Mouse (Mus musculus): Measurements from ENCODE around the gene Prc1. TPM values are rescaled to one million over a fixed set of nuclear protein-coding genes. Genes with fewer than 3 reads are reported as not detected.

Gene Prc1
- polyA plus RNA-seq, 1 experiment from 2014 or later = 47.7 TPM

DNA sequence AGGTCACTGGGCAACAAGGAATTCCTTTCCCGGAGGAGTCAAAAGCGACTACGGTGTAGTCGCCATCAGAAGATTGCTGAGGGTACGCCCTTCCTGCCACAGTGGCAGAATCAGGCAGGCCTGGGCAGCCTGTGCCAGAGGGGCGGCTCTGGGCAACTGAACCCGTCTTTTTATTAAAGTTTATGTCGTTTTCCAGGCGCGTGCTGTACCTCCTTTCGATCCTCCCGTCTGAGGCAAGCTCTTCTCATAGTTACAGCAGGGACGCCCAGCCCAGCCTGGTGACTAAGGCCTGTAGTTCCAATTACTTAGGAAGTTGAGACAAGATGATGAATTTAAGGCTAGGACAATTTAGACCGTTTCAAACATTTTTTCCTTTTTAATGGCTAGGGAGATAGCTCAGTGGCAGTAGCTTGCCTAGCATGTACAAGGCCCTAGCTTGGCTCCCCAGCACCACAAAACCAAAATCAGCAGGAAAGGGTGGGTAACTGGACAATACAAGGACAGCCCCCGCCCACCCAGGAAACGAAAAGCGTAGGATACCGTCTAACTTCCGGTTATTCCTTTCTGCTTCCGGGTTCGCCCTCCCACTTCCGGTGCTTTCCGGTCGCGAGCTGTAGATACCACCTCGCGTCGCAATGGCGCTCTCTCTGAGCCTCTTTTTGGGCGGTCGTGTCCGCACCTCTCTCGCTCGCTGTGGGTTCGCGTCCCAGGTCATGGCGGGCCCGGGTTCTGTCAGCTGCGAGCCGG lies 33.5 kb upstream of the Prc1 start, which contains the start of gene Ngrn:
TSS of gene Ngrn (plus strand) at position 591 of the 747 bp plus-strand sequence.
- DNase-seq (peak; percentile 94), ATAC-seq (ENCODE audit: low FRiP score, low TSS enrichment) (peak; percentile 83)
- Histone ChIP-seq H3K4me1 (ENCODE audit: control insufficient read depth, insufficient read depth, low read length) (peaks cover 11% of the 10 kb centered on the region), H3K27me3 (ENCODE audit: control insufficient read depth, insufficient read depth, low read length) (peaks cover 24% of the 10 kb centered on the region; the same call in 1 of the 2 replicates), H3K36me3 (ENCODE audit: control insufficient read depth, insufficient read depth, low read length) (peaks cover 20% of the 10 kb centered on the region), H3K9me3 (ENCODE audit: control insufficient read depth, low read length) (no peaks in the 10 kb centered on the region), H3K4me2 (ENCODE audit: low read length) (peak within 1 kb of the TSS; percentile 75), H3K27ac (replicated peaks; ENCODE audit: low read depth, low read length) (peak within 1 kb of the TSS; percentile 72), H3K4me3 (replicated peaks; ENCODE audit: low read depth, low read length) (peak within 1 kb of the TSS; percentile 91), H3K9ac (replicated peaks; ENCODE audit: low read length) (peak within 1 kb of the TSS; percentile 81)
- WGBS = 26% methylated on average over 40 of the region's 40 CpGs

DNA sequence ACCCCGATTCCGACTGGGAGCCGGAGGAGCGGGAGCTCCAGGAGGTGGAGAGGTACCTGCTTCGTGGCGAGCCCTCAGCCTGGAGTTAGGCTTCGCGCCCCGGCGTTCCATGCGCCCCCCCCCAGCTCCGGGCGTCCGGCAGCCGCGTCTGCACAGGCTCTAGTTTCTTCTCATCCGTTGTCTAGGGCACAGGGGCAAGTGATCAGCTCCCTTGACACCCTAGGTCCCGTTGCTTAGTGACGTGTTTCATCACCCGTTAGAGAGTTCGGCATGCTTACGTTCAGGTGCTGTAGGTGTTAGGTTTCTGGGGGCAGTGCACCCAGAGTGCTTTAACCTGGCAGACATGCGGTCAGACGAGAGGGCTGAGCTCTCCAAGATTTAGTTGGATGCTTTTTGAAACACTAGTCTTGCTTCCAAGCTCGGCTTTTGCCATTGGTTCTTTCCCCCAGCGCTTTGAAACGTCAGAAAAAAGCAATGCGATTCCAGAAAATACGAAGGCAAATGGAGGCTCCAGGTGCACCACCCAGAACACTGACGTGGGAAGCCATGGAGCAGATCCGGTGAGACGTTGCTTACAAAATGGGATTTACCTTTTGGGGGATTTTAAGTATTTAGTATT lies 32.8 kb upstream of the Prc1 start:
- ATAC-seq (ENCODE audit: low FRiP score, low TSS enrichment) (no peak; the same call in none of the 2 replicates), DNase-seq (peak; percentile 32)
- Histone ChIP-seq H3K27ac (replicated peaks; ENCODE audit: low read depth, low read length) (peak overlapping the region; percentile 72), H3K4me3 (replicated peaks; ENCODE audit: low read depth, low read length) (peak overlapping the region; percentile 91), H3K4me2 (ENCODE audit: low read length) (peak overlapping the region; percentile 75), H3K9ac (replicated peaks; ENCODE audit: low read length) (peak overlapping the region; percentile 81), H3K36me3 (ENCODE audit: control insufficient read depth, insufficient read depth, low read length) (peaks cover 26% of the 10 kb centered on the region), H3K9me3 (ENCODE audit: control insufficient read depth, low read length) (no peaks in the 10 kb centered on the region), H3K27me3 (ENCODE audit: control insufficient read depth, insufficient read depth, low read length) (peaks cover 23% of the 10 kb centered on the region; the same call in 1 of the 2 replicates), H3K4me1 (ENCODE audit: control insufficient read depth, insufficient read depth, low read length) (peaks cover 11% of the 10 kb centered on the region)
- 2% methylated on average over 32 of the region's 32 CpGs for WGBS

- Histone ChIP-seq H3K4me3 (replicated peaks; ENCODE audit: low read depth, low read length) (no peak overlapping the region), H3K4me1 (ENCODE audit: control insufficient read depth, insufficient read depth, low read length) (peaks cover 18% of the 10 kb centered on the region), H3K36me3 (ENCODE audit: control insufficient read depth, insufficient read depth, low read length) (peaks cover 33% of the 10 kb centered on the region), H3K9ac (replicated peaks; ENCODE audit: low read length) (no peak overlapping the region), H3K9me3 (ENCODE audit: control insufficient read depth, low read length) (no peaks in the 10 kb centered on the region), H3K4me2 (ENCODE audit: low read length) (no peak overlapping the region), H3K27ac (replicated peaks; ENCODE audit: low read depth, low read length) (no peak overlapping the region), H3K27me3 (ENCODE audit: control insufficient read depth, insufficient read depth, low read length) (0 out of 2 replicates have a peak, but pooled peaks cover 3% of the 10 kb centered on the region)
- WGBS = 94% methylated on average over 12 of the region's 12 CpGs
- ATAC-seq (ENCODE audit: low FRiP score, low TSS enrichment) (no peak), DNase-seq (no peak)
Measured at GRCm38 (mm10) chr7:80264606-80265005, 29.6 kb upstream of the Prc1 start.

- H3K27ac ChIP-seq (replicated peaks; ENCODE audit: low read depth, low read length) = no peak overlapping the region
- no peak overlapping the region for H3K4me3 ChIP-seq (replicated peaks; ENCODE audit: low read depth, low read length)
- H3K4me1 ChIP-seq (ENCODE audit: control insufficient read depth, insufficient read depth, low read length) = peaks cover 16% of the 10 kb centered on the region
- DNase-seq (no peak), ATAC-seq (ENCODE audit: low FRiP score, low TSS enrichment) (no peak)
- WGBS = 73% methylated on average over 1 of the region's 1 CpGs
- no peaks in the 10 kb centered on the region for H3K9me3 ChIP-seq (ENCODE audit: control insufficient read depth, low read length)
- H3K27me3 ChIP-seq (ENCODE audit: control insufficient read depth, insufficient read depth, low read length) = no peaks in the 10 kb centered on the region
- H3K4me2 ChIP-seq (ENCODE audit: low read length) = no peak overlapping the region
- peaks cover 36% of the 10 kb centered on the region for H3K36me3 ChIP-seq (ENCODE audit: control insufficient read depth, insufficient read depth, low read length)
- no peak overlapping the region for H3K9ac ChIP-seq (replicated peaks; ENCODE audit: low read length)
Measured at GRCm38 (mm10) chr7:80267764-80268163, 26.5 kb upstream of the Prc1 start.

DNA sequence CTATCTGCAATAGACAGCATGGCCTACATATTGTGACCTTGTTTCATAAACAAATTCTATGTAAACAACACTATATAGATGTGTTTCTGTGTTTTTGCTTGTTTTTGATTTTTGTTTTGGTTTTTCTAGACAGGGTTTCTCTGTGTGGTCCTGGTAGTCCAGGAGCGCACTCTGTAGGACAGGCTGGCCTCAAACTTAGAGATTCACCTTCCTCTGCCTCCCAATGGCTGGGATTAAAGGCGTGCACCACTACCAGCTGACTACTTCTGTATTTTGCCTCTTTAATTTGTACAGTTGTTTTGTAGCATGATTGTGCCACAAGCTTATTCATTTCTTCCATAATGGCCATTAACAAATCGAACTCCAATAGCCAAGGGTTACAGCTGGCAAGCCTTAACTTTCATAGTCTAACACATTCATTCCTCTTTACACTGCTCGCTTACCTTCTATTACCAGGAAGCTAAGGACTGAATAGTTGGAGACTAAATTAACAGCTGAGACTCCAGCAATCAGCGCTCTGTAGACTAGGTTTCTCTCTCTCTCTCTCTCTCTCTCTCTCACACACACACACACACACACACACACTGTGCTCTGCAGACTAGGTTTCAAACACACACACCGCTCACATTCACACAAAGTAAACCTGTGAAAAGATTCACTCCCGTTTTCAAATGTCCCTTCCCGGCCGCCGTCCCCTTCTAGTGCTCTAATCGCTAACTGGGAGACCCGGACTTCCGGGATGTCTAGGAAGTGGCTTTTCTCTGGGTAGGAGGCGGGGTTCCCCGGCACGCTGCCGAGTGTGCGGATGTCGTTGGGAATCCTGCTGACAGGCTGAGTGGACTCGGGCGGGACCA lies 25.1 kb upstream of the Prc1 start, which contains the start of gene Vps33b:
TSS of gene Vps33b (plus strand) at position 753 of the 854 bp plus-strand sequence.
- ATAC-seq (ENCODE audit: low FRiP score, low TSS enrichment) = peak; percentile 86
- peak within 1 kb of the TSS; percentile 89 for H3K4me2 ChIP-seq (ENCODE audit: low read length)
- peak within 1 kb of the TSS; percentile 76 for H3K27ac ChIP-seq (replicated peaks; ENCODE audit: low read depth, low read length)
- peak; percentile 97 for DNase-seq
- peaks cover 1% of the 10 kb centered on the region; the same call in 1 of the 2 replicates for H3K9me3 ChIP-seq (ENCODE audit: control insufficient read depth, low read length)
- WGBS = 5% methylated on average over 21 of the region's 21 CpGs
- H3K4me3 ChIP-seq (replicated peaks; ENCODE audit: low read depth, low read length) = peak within 1 kb of the TSS; percentile 85
- H3K4me1 ChIP-seq (ENCODE audit: control insufficient read depth, insufficient read depth, low read length) = peaks cover 16% of the 10 kb centered on the region
- peaks cover 46% of the 10 kb centered on the region for H3K36me3 ChIP-seq (ENCODE audit: control insufficient read depth, insufficient read depth, low read length)
- H3K27me3 ChIP-seq (ENCODE audit: control insufficient read depth, insufficient read depth, low read length) = no peaks in the 10 kb centered on the region
- peak within 1 kb of the TSS; percentile 88 for H3K9ac ChIP-seq (replicated peaks; ENCODE audit: low read length)

- peaks cover 8% of the 10 kb centered on the region; the same call in 1 of the 2 replicates for H3K9me3 ChIP-seq (ENCODE audit: control insufficient read depth, low read length)
- ATAC-seq (ENCODE audit: low FRiP score, low TSS enrichment) = peak; percentile 71
- DNase-seq = no peak
- WGBS = under 1% methylated on average over 23 of the region's 23 CpGs
- H3K9ac ChIP-seq (replicated peaks; ENCODE audit: low read length) = peak overlapping the region; percentile 88
- H3K4me1 ChIP-seq (ENCODE audit: control insufficient read depth, insufficient read depth, low read length) = peaks cover 16% of the 10 kb centered on the region
- peaks cover 46% of the 10 kb centered on the region for H3K36me3 ChIP-seq (ENCODE audit: control insufficient read depth, insufficient read depth, low read length)
- peak overlapping the region; percentile 85 for H3K4me3 ChIP-seq (replicated peaks; ENCODE audit: low read depth, low read length)
- H3K4me2 ChIP-seq (ENCODE audit: low read length) = peak overlapping the region; percentile 89
- peak overlapping the region; percentile 74 for H3K27ac ChIP-seq (replicated peaks; ENCODE audit: low read depth, low read length)
- no peaks in the 10 kb centered on the region for H3K27me3 ChIP-seq (ENCODE audit: control insufficient read depth, insufficient read depth, low read length)
Measured at GRCm38 (mm10) chr7:80269751-80270255, 24.4 kb upstream of the Prc1 start.

DNA sequence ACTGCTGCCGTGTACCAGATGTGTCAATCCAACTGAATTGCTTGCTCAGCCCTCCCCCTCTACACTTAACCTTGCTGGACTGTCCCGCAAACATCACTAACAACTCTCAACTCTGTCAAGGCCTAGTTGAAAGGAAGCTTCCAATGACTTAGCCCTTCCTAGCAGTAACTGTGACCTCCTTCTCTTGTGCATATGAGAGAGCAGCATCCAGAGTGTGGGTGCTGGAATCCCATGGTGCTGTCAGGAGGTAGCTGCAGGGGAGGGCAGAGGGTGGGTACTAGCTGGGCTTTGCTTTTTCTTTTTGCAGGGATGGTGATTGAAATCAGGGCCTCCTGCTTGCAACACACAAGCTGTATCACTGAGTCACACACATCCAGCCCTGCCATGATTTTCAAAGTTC lies 20.8 kb upstream of the Prc1 start:
- Histone ChIP-seq H3K9ac (replicated peaks; ENCODE audit: low read length) (no peak overlapping the region), H3K4me3 (replicated peaks; ENCODE audit: low read depth, low read length) (no peak overlapping the region), H3K27ac (replicated peaks; ENCODE audit: low read depth, low read length) (no peak overlapping the region), H3K4me2 (ENCODE audit: low read length) (no peak overlapping the region), H3K4me1 (ENCODE audit: control insufficient read depth, insufficient read depth, low read length) (peaks cover 16% of the 10 kb centered on the region), H3K36me3 (ENCODE audit: control insufficient read depth, insufficient read depth, low read length) (peaks cover 55% of the 10 kb centered on the region), H3K27me3 (ENCODE audit: control insufficient read depth, insufficient read depth, low read length) (no peaks in the 10 kb centered on the region), H3K9me3 (ENCODE audit: control insufficient read depth, low read length) (peaks cover 13% of the 10 kb centered on the region; the same call in 1 of the 2 replicates)
- no peak for DNase-seq
- WGBS = 95% methylated on average over 2 of the region's 2 CpGs
- no peak for ATAC-seq (ENCODE audit: low FRiP score, low TSS enrichment)

GRCm38 (mm10) chr7:80276374-80276773 lies 17.9 kb upstream of the Prc1 start:
- Histone ChIP-seq H3K4me1 (ENCODE audit: control insufficient read depth, insufficient read depth, low read length) (no peaks in the 10 kb centered on the region), H3K4me3 (replicated peaks; ENCODE audit: low read depth, low read length) (no peak overlapping the region), H3K9me3 (ENCODE audit: control insufficient read depth, low read length) (peaks cover 13% of the 10 kb centered on the region; the same call in 1 of the 2 replicates), H3K36me3 (ENCODE audit: control insufficient read depth, insufficient read depth, low read length) (peaks cover 77% of the 10 kb centered on the region), H3K4me2 (ENCODE audit: low read length) (no peak overlapping the region), H3K27me3 (ENCODE audit: control insufficient read depth, insufficient read depth, low read length) (no peaks in the 10 kb centered on the region), H3K27ac (replicated peaks; ENCODE audit: low read depth, low read length) (no peak overlapping the region), H3K9ac (replicated peaks; ENCODE audit: low read length) (no peak overlapping the region)
- no peak for DNase-seq
- ATAC-seq (ENCODE audit: low FRiP score, low TSS enrichment) = no peak
- WGBS = 95% methylated on average over 4 of the region's 4 CpGs
